Mouse (Mus musculus) adrenal gland, postnatal 36 days (tissue): ENCODE measurements around the gene Ints3. TPM values are rescaled to one million over a fixed set of nuclear protein-coding genes. Genes with fewer than 3 reads are reported as not detected.
A peak's percentile ranks its signal among the peaks of the same experiment; 100 is the strongest.

Source experiments
- DNase-seq, 2 experiments: peaks; one replicate each; pipeline ENCODE4 v3.0.0; 2021; ENCODE audit warnings: mixed read lengths in 1 of 2
- long read RNA-seq, 2 experiments: library from polyadenylated mRNA; stranded (forward); transcript quantifications; one replicate each; pipeline ENCODE4 v2.0.0; 2021; ENCODE audit warnings: borderline sequencing depth in 2 of 2
- total RNA-seq, 2 experiments: library from RNA; stranded (reverse); gene quantifications; 2 replicates each; pipeline ENCODE4 v1.2.3; 2021

Ints3 gene
- total RNA-seq: 10 to 100 TPM; 79.4 to 89.6 TPM
- long read RNA-seq, experiment 1, full-length matches to known transcripts: 21 of 73 reads
- long read RNA-seq, experiment 1, partial matches to known transcripts: 14 of 73 reads
- long read RNA-seq, experiment 1, other reads (novel, unspliced or antisense): 38 of 73 reads
- long read RNA-seq, experiment 2, full-length matches to known transcripts: 21 of 44 reads
- long read RNA-seq, experiment 2, partial matches to known transcripts: 9 of 44 reads
- long read RNA-seq, experiment 2, other reads (novel, unspliced or antisense): 14 of 44 reads

DNA sequence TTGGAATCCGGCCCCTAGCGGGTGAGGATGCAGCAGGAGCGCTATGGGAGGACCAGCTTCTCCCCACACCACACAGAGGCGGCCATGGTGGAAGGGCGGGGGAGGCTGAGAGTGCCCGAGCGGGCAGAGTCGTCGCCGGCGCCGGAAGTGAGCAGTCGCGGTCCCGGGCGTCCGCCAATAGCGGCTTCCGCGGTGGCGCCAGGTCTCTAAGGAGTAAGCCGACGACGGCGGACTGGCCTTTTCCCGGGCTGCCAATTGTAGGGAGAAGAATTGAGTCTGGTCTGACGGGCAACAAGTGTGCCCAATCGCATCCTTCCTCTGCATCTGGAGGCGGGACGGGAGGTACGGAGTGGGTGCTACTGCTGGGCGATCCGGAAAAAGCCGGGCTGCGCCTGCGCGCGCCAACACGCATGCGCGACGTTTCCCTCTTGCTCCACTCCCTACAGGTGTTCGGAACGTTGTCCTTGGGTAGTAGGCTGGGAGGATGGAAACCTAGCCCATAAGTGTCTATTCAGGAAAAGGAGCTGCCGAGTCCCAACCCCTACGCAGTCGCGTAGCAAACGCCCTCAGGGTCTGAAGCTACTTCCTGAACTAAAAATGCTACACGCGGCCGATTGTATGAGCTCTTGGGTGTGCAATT, at the start of gene Ints3:
Ints3 (minus strand) TSS at position 242 of the 640 bp plus-strand sequence.
- DNase-seq: peak; percentile 99 to 100

GRCm38 (mm10) chr3:90475831-90476611, 42.6 kb upstream of the Ints3 start, which contains the start of gene Ilf2:
TSS of gene Ilf2 (plus strand) at chr3:90476126.
- peak; percentile 93 for DNase-seq

- DNase-seq: no peak
Measured at GRCm38 (mm10) chr3:90475151-90475830, 41.9 kb upstream of the Ints3 start.

- peak; percentile 52 to 72 for DNase-seq
Measured at GRCm38 (mm10) chr3:90472213-90472612, 38.8 kb upstream of the Ints3 start.

GRCm38 (mm10) chr3:90467618-90468300, 34.3 kb upstream of the Ints3 start:
- DNase-seq: no peak

- DNase-seq: peak; percentile 75 to 78
Measured at GRCm38 (mm10) chr3:90466311-90466766, 32.9 kb upstream of the Ints3 start.

DNA sequence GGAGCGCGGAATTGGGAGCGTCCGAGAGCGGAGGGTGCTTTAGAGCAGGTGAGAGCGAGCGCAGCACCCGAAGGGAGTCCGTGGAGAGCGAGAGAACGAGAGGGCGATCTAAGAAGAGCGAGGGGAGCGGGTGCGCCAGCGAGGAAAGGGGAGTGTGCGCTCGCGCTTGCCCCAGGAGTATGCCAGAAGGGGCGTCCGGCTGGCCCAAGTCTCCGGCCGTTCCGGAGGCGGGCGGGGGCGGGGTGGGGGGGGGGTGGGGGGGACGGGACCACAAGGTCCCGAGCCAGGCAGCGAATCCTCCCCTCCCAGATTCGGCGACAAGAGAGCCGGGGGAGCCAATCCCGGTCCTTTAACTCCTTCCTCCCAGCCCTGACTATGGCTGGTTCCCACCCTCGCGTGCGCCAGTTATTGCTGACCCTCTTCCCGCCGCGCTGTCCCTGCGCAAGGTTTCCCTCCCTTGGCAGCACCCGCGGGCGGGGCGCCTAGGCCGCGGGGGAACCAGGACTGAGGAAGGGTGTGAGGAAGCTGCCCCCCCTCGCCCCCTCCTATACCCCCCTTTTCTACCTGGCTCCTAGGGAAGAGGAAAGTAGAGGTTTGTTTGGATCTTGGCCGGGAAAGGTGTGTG, 32.4 kb upstream of the Ints3 start, which contains the start of gene Npr1:
Npr1 (minus strand) TSS at position 181 of the 625 bp plus-strand sequence.
- peak; percentile 80 to 85 for DNase-seq

GRCm38 (mm10) chr3:90465081-90465685, 31.8 kb upstream of the Ints3 start:
- DNase-seq: peak; percentile 57

DNA sequence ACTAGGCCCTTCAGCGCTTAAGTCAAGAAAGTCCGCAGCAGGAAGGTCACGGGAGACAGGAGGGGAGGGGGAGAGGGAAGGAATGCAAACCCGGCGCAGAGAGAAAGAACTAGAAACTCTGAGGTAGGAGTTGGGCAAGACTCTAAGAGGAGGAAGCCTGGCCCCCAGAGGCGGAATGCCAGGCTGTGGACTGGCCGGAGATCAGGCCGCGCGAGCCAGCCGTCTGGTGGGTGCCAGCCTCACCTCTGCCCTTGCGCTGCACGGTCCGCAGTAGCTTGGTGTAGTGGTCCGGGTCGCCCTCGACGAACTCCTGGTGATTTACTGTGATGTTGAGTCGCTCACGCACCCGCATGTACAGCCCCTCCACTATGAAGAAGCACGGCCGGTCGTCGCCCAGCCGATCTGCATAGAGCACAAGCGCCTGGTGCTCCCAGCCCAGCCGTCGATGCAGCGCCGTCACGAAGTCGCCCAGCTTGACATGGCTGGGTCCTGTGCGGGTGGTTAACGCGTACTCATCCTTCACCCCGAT, 31.2 kb upstream of the Ints3 start:
- DNase-seq: peak; percentile 57 to 74

GRCm38 (mm10) chr3:90462579-90462978, 29.2 kb upstream of the Ints3 start:
- peak in 1 of 2 experiments; percentile 50 for DNase-seq

- DNase-seq: no peak
Measured at GRCm38 (mm10) chr3:90461935-90462334, 28.5 kb upstream of the Ints3 start.

GRCm38 (mm10) chr3:90460315-90460714, 26.9 kb upstream of the Ints3 start:
- no peak for DNase-seq

DNA sequence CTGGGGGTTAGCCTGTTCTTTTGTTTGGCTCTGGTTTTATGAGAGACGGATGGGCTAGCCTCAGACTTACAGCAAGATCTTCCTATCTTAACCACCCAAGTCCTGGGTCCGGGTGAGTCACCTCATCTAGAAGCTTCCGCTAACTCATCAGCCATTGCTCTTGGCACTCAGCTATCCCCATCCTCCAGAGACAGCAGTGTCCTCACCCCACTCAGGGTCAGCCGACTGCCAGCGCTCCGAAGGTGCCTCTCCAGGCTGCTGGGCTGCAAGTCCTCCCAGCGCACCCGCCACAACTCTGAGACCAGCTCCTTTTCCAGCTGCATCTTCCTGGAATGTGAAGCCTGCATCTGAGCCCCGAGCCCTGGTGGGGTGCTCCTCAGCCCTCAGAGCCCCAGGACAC, 26.3 kb upstream of the Ints3 start:
- DNase-seq: peak in 1 of 2 experiments; percentile 40

DNA sequence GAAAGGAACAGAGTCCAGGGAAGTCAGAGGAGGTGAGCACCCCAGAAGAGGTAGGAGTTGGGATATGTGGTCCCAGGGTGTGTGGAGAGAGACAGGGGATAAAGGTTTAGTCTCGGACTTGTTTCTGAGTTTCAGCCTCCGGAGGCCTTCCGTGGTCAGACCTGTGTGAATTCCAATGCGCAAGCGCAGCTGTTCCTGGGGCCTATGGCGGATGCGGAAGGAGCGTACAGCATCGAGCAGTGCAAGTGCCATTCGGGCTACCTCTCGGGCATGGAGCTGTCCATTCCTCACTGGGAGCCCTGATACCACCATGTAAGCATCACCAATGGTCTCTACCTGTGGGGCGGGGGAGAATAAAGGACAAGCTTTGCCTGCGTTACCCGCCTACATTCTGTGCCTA, 21.5 kb upstream of the Ints3 start:
- DNase-seq: no peak

DNA sequence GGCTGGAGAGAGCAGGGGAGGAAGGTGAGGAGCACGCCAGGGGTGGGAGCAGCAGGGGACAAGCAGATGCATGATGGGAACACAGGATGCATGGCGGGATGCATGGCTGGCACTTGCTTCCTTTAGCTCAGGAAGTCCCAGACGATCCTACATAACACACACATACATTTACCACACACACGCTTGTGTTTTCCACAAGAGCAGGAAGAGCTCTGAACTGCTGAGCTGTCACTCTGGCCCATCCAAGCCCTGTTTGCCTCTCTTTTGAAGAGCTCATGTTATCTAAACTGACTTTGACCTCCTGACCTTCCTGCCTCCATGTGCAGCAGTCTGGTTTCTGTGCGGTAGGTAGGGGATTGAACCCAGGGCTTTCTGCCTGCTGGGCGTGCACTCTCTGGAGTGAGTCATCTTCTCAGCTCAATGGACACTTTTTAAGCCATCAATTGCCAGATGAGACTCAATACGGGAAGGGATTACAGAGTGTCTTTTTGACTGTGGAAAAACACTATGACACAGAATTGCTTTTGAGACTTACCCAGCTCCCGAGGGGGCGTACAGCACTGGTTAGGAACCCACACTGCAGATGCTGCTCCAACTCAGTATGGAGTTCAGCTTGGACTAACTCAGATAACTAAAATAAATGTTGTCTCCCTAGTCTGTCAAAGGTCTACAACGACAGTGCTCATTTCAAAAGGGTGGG, 18.1 kb upstream of the Ints3 start:
- DNase-seq: no peak

- DNase-seq: no peak
Measured at GRCm38 (mm10) chr3:90450874-90451273, 17.5 kb upstream of the Ints3 start.

DNA sequence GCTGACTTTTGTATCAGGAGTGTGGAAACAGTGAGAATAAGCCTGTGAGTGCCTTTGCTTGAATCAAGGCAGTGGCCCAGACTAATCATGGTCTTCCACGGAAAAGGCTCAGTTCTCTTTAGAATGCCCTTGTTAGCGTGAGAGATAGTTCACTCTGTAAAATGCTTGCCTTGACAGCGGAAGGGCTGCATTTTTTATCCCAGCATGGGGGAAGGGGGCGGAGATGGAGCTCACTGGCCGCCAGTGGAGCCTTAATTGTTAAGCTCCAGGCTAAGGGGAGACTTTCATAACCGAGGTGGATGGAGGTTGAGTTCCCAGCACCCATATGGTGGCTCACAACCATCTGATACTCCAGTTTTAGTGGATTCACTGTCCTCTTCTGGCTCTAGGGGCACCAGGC, 15.2 kb upstream of the Ints3 start:
- no peak for DNase-seq

DNA sequence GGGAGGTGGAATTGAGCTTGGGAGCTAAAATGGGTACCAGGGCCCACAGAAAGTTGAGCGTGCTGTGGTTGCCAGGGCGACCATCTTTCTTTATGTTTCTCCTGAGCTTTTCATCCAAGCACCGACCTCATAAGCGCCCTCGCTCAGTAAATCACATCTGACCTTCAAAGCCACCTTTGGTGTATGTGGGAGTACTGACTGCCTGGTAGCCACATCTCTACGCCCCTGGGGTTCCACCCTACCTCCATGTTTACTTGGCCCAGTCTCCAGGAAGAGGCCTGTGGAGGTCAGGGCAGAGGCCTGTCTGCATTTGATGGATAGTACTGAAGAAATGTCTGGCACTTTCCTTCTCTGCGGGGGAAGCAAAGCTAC, 13.7 kb upstream of the Ints3 start:
- DNase-seq: peak; percentile 42 to 44

DNA sequence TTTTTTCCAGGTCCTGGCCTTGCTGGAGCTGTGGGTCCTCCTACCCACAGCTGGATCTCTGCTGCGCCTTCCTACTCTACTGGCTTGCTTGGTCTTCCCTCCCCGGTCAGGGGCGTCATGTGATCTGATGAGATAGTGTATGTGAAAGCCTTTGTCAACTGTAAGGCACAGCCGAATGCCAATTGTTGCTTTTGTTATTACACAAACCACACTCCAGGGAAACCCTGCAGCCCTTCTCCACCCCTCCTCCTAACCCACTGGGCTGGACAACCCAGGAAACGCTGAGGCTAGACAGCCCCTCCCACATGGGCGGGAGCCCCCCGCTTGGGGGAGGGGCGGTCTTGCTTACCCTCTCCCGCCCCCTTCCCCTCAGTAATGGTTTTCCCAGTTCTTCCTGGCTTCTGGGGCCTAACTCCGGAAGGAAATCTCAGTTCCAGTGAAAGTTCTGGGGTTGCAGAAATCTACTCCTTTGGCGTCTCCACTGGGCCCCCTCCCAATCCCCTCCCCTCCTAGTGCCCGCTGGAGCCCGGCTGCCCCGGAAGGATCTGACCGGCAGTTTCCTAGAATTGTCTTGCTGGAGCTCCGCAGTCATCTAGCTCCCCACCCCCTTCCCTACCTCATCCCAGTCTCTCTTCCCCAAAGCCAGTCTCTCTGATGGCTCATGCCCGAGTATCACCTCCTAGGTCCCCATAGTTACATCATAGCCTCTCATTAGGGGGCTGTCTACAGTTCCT, 13.1 kb upstream of the Ints3 start:
- peak; percentile 83 to 93 for DNase-seq
